Mouse (Mus musculus): ENCODE results near the gene Tmem63c.

DNA sequence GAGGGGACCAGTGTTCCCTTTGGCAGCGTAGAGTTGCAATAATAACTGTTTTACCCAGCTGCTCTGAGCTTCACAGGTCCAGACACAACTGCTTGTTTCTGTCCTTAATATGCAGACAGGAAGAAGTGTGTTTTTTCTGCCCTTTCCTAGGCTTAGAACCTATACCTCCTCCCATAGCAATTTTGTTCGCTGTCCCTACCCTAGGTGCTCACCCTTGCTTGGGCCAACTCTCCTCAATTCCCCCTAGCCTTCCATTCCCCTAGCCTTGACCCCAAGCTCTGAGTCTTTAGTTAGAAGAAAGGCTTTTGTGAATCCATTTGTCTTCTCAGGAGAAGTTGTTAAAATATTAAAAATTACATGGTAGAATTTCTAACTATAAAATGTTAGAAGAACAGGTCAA, 117.6 kb downstream of the Tmem63c start:
- TF ChIP-seq ZC3H11A (IDR thresholded peaks at IDR 0.05; ENCODE audit: low read depth, low read length): no peak
- no peak for TF ChIP-seq ZKSCAN1 (IDR thresholded peaks at IDR 0.05; ENCODE audit: low read depth, low read length)
- no peak for TF ChIP-seq CHD2 (IDR thresholded peaks at IDR 0.05; ENCODE audit: low read length)
- TF ChIP-seq SMC3 (IDR thresholded peaks at IDR 0.05; ENCODE audit: low read depth, low read length): no peak
- no peak for TF ChIP-seq POLR2AphosphoS2 (IDR thresholded peaks at IDR 0.05; ENCODE audit: low read length)

All from MEL (cell line).